8 mouse cellular contexts compared by ENCODE assay signal in the genomic region with DNA sequence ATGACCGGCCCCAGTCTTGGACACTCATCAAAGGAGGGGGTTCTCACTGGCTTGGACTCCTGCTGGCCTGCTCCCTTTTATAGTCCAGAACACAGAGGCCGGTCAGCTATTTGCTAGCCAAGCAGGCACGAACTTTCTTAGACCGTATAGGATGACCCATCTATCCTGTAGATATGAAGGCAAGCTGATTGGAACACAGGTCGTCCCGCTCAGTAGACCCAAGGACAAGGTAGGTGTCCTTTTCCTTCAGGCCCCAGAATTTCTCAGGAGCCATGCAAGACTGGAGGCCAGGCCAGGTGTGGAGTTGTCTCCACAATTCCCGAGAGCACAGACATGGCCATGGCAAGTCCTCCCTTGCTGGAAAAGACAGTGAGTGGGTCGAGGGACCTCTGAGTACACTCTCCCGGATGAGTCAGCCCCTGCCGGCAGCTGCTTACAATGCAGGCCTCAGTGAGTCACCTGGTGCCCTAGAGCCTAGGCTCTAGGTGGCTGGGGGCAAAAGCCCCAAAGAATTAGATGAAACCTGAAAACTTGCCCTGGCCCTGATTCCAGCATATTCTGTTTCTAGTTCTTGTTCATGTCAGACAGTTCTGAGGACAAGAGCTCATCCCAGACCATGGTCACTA. TPM values are rescaled to one million over a fixed set of nuclear protein-coding genes. Genes with fewer than 3 reads are reported as not detected.
DNase-seq lines count a peak whose midpoint lies in the region; ATAC-seq and TF ChIP-seq lines count a peak whose summit lies in the region.

No protein-coding gene starts in this region.

- H3K4me2 ChIP-seq in lung, postnatal 0 days (replicated peaks; ENCODE audit: low read depth, low read length) = no peak overlapping the region
- peak overlapping the region; percentile 80 for H3K4me2 ChIP-seq in hindbrain, embryonic 13.5 days

- no peak overlapping the region for H3K4me3 ChIP-seq in lung, postnatal 0 days (ENCODE audit: low read depth, low read length)
- H3K4me3 ChIP-seq in hindbrain, embryonic 13.5 days = peak overlapping the region; percentile 74; the same call in 1 of the 2 replicates
- H3K4me3 ChIP-seq in olfactory bulb, adult 2 months (ENCODE audit: insufficient read depth, low read depth, low read length) = no peak overlapping the region

- peak; percentile 67 to 83 for DNase-seq in adrenal gland, adult (ENCODE audit: inconsistent age in 2 of 2, low spot score in 1 of 2)
- no peak for DNase-seq in adrenal gland, postnatal 4 days (ENCODE audit: low spot score in 2 of 2)
- peak; percentile 27 for DNase-seq in lung, postnatal 0 days (ENCODE audit: low spot score)
- DNase-seq in lung, adult 18-20 months = no peak
- no peak for DNase-seq in left cerebral cortex, adult 18-20 months (ENCODE audit: low spot score in 2 of 2)
- DNase-seq in frontal cortex, postnatal 36 days (ENCODE audit: low spot score in 2 of 2) = no peak

- H3K36me3 ChIP-seq in lung, postnatal 0 days (ENCODE audit: insufficient read depth, low read length) = no peaks in the 10 kb centered on the region
- H3K36me3 ChIP-seq in hindbrain, embryonic 13.5 days = peaks cover 38% of the 10 kb centered on the region

- ATAC-seq in lung, postnatal 0 days = no peak
- ATAC-seq in hindbrain, embryonic 13.5 days (ENCODE audit: low FRiP score) = no peak

- H3K9me3 ChIP-seq in lung, postnatal 0 days (ENCODE audit: low read length) = no peaks in the 10 kb centered on the region
- H3K9me3 ChIP-seq in hindbrain, embryonic 13.5 days = no peaks in the 10 kb centered on the region

- no peak for TF ChIP-seq EP300 in lung, postnatal 0 days (IDR thresholded peaks at IDR 0.05)

- 0 out of 2 replicates have a peak, but pooled peaks cover 3% of the 10 kb centered on the region for H3K4me1 ChIP-seq in lung, postnatal 0 days (ENCODE audit: insufficient read depth, low read depth, low read length)
- H3K4me1 ChIP-seq in hindbrain, embryonic 13.5 days (replicated peaks) = peaks cover 38% of the 10 kb centered on the region
- H3K4me1 ChIP-seq in olfactory bulb, adult 2 months (ENCODE audit: control insufficient read depth, insufficient read depth, low read length) = peaks cover 28% of the 10 kb centered on the region

- H3K27ac ChIP-seq in lung, postnatal 0 days (ENCODE audit: low read length) = no peak overlapping the region; the same call in 1 of the 2 replicates
- peak overlapping the region; percentile 97; the same call in 1 of the 2 replicates for H3K27ac ChIP-seq in hindbrain, embryonic 13.5 days
- H3K27ac ChIP-seq in olfactory bulb, adult 2 months (ENCODE audit: insufficient read depth, low read depth, low read length) = no peak overlapping the region

- H3K9ac ChIP-seq in lung, postnatal 0 days (replicated peaks; ENCODE audit: low read depth) = no peak overlapping the region
- peak overlapping the region; percentile 92 for H3K9ac ChIP-seq in hindbrain, embryonic 13.5 days

- WGBS in lung, postnatal 0 days = 30% methylated on average over 10 of the region's 10 CpGs
- 11% methylated on average over 10 of the region's 10 CpGs for WGBS in hindbrain, embryonic 13.5 days
- 38% methylated on average over 10 of the region's 10 CpGs for WGBS in olfactory bulb, adult 2 months

- no peaks in the 10 kb centered on the region for H3K27me3 ChIP-seq in lung, postnatal 0 days (replicated peaks; ENCODE audit: insufficient read depth, low read length)
- H3K27me3 ChIP-seq in hindbrain, embryonic 13.5 days = peaks cover 11% of the 10 kb centered on the region

- TF ChIP-seq POLR2A in olfactory bulb, adult 2 months (IDR thresholded peaks at IDR 0.05; ENCODE audit: insufficient read depth, low read depth, low read length) = no peak

- TF ChIP-seq CTCF in lung, postnatal 0 days (IDR thresholded peaks at IDR 0.05) = peak; percentile 44
- TF ChIP-seq CTCF in olfactory bulb, adult 2 months (IDR thresholded peaks at IDR 0.05; ENCODE audit: insufficient read depth, low read depth, low read length) = 0 out of 2 replicates have a peak, but pooled peaks have one; percentile 36

RNA-seq across cellular contexts. Expression of a gene that starts 1.5 kb away (rescaled TPM):
- total RNA-seq in adrenal gland, postnatal 4 days (2021) = 10 to 100 TPM; 19.1 to 21.0 TPM
- 8.1 and 8.9 TPM in 2 replicates for polyA plus RNA-seq in lung, postnatal 0 days (2015; fragmentation: Nextera tagmentation; extraction: Ambion mirVana)
- 7.3 and 8.2 TPM in 2 replicates for polyA plus RNA-seq in hindbrain, embryonic 13.5 days (2015; fragmentation: Nextera tagmentation; extraction: Ambion mirVana)
- not detected in 2 replicates for polyA plus RNA-seq in olfactory bulb, adult 2 months (2012; ENCODE audit: insufficient read depth, insufficient read length, low replicate concordance, missing spikeins)
- 10 to 100 TPM; 54.8 to 58.4 TPM for total RNA-seq in left cerebral cortex, adult 18-20 months (2021)

RNA-seq across cellular contexts. Expression of a gene that starts 34.9 kb away (rescaled TPM):
- 100 to 1,000 TPM; 126 to 146 TPM for total RNA-seq in adrenal gland, postnatal 4 days (2021)
- polyA plus RNA-seq in lung, postnatal 0 days (2015; fragmentation: Nextera tagmentation; extraction: Ambion mirVana) = 17.0 and 20.3 TPM in 2 replicates
- polyA plus RNA-seq in hindbrain, embryonic 13.5 days (2015; fragmentation: Nextera tagmentation; extraction: Ambion mirVana) = 36.7 and 39.7 TPM in 2 replicates
- polyA plus RNA-seq in olfactory bulb, adult 2 months (2012; ENCODE audit: insufficient read depth, insufficient read length, low replicate concordance, missing spikeins) = 234 TPM in 1 of 2 replicates, not detected in the other
- total RNA-seq in left cerebral cortex, adult 18-20 months (2021) = 100 to 1,000 TPM; 118 to 121 TPM

RNA-seq across cellular contexts. Expression of a gene that starts 37.6 kb away (rescaled TPM):
- under 1 TPM; 0.45 to 0.62 TPM for total RNA-seq in adrenal gland, postnatal 4 days (2021)
- polyA plus RNA-seq in lung, postnatal 0 days (2015; fragmentation: Nextera tagmentation; extraction: Ambion mirVana) = 0.12 and 0.13 TPM in 2 replicates
- polyA plus RNA-seq in hindbrain, embryonic 13.5 days (2015; fragmentation: Nextera tagmentation; extraction: Ambion mirVana) = 0.16 and 0.21 TPM in 2 replicates
- polyA plus RNA-seq in olfactory bulb, adult 2 months (2012; ENCODE audit: insufficient read depth, insufficient read length, low replicate concordance, missing spikeins) = not detected in 2 replicates
- total RNA-seq in left cerebral cortex, adult 18-20 months (2021) = under 1 TPM in 1 of 2 experiments, not detected in 1; 0.21 TPM

Comparison
In these comparisons a context has a peak if more than half of its experiments do, and no peak if none do; other contexts are left out.
1. DNase-seq: peak in adrenal gland, adult (2 of 2) and lung, postnatal 0 days (single experiment); none in adrenal gland, postnatal 4 days (0 of 2), lung, adult 18-20 months (0 of 2), left cerebral cortex, adult 18-20 months (0 of 2) and frontal cortex, postnatal 36 days (0 of 2).